Mouse (Mus musculus) spleen, postnatal 0 days (tissue): ENCODE measurements around the gene Avp. TPM values are rescaled to one million over a fixed set of nuclear protein-coding genes. Genes with fewer than 3 reads are reported as not detected.

ENCODE experiments used
- polyA plus RNA-seq: library from polyadenylated mRNA; unstranded; fragments of >200 nt; fragmentation: Nextera tagmentation; extraction: Ambion mirVana; gene quantifications from 2 replicates; pipeline ENCODE4 v1.2.1, GENCODE M21; 2015

The Avp gene
- polyA plus RNA-seq = not detected in 2 replicates

DNA sequence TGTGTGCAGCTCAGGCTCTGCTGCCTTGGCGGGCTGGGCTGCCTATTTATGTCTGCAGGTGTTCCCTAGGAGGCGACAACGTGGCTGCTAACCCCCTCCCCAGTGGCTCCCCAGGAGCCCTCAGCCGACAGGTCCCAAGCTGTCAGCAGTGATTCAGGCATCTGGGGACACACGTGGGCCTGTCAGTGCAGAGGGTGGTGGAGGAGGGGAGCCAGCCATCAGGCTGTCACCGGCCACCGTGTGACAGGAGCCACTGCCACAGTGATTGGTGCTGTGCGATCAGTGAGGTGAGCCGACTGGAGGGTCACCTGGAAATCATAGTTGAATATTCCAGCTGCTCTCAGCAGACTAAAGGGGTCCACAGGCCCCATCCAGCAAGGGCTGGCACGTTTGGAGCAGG, at the start of gene Avp:
TSS of gene Avp (minus strand) at position 3 of the 400 bp plus-strand sequence.

DNA sequence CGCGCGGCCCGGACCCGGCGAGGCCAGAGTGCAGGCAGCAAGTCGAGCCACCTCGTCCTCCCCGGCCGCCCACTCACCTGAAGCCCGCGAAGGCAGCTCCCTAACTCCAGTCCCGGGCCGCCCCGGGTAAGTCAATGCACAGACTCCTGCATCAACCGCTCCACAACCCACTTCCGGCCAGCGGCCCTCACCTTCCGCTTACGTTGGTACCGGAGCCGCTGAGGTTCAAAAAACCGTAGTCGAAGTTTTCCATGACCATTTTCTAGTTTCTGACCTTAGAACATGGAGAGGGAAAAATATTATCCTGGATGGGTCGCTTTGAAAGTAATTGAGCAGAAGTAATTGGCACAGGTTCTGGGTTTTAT, 47.5 kb upstream of the Avp start, which contains the start of the genes Fastkd5 and Ubox5:
TSS of gene Fastkd5 (minus strand) at position 189 of the 365 bp plus-strand sequence.
TSS of gene Ubox5 (minus strand) at position 200 of the 365 bp plus-strand sequence.

DNA sequence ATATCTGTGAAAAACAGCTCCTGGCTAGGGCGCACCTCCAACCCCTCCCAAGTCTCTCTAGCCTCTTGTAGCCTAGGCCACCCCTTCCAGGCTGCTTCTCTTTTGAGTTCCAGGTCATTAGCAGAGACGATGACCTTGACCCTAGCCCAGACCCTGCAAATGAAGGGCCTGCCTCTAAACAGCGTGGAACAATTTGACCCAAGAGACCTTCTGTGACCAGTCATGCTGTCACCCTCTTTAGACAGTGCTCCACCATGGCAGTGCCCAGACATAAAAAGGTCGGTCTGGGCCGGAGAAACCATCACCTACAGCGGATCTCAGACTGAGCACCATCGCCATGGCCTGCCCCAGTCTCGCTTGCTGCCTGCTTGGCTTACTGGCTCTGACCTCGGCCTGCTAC, 6.5 kb downstream of the Avp start, which contains the start of gene Oxt:
TSS of gene Oxt (plus strand) at position 301 of the 400 bp plus-strand sequence.

DNA sequence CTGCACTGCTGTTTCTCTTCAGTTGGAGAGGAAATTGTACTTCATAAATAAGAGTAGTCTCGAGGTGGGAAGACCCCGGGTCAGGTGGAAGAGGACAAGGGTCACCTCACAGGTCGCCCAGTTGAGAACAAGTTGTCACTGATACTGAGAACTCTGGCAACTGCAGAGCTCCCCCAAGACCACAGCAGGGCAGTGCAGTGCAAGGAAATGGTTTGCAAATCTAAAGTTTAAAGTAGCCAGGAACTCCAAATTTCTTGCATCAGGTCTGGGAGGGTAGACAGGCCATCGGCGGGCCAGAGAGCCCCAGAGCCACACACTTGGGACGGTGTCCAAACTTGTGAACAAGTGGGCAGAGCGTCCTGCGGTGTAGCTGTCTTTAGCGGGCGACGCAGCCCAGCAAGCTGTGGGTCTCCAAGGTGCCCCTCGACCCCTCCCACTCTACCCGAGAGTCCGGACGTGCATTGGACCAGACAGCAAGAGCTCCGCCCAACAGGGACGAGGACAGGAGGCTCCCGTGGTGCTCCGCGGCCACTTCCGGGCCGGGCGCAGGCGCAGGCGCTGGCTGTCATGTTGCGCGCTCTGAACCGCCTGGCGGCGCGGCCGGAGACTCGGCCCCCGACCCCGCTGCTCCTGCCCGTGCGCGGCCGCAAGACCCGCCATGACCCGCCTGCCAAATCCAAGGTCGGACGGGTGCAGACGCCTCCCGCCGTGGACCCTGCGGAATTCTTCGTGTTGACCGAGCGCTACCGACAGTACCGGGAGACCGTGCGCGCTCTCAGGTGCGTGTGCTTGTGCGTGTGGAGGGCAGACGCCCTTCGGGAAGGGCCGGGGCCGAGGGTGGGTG, 18.9 kb downstream of the Avp start, which contains the start of gene Mrps26:
TSS of gene Mrps26 (plus strand) at position 531 of the 844 bp plus-strand sequence.

Other genes with a start within 250 kb of the Avp start
- gene Cpxm1, start 185.0 kb downstream of the Avp start, polyA plus RNA-seq = 18.5 and 23.9 TPM in 2 replicates
- not detected in 2 replicates for gene Gm28372, start 177.3 kb downstream of the Avp start, polyA plus RNA-seq
- not detected in 2 replicates for gene 1700020A23Rik, start 177.3 kb downstream of the Avp start, polyA plus RNA-seq
- not detected in 2 replicates for gene Tmem239, start 176.1 kb downstream of the Avp start, polyA plus RNA-seq
- gene Vps16, start 158.2 kb downstream of the Avp start, polyA plus RNA-seq = 51.9 and 56.3 TPM in 2 replicates
- 3.8 and 4.5 TPM in 2 replicates for gene Pced1a, start 157.9 kb downstream of the Avp start, polyA plus RNA-seq
- gene Ptpra, start 132.3 kb downstream of the Avp start, polyA plus RNA-seq = 36.1 and 43.6 TPM in 2 replicates
- 64.0 and 70.6 TPM in 2 replicates for gene Mrps26, start 18.8 kb downstream of the Avp start, polyA plus RNA-seq
- gene Oxt, start 6.4 kb downstream of the Avp start, polyA plus RNA-seq = not detected in 2 replicates
- 8.1 and 8.6 TPM in 2 replicates for gene Fastkd5, start 47.5 kb upstream of the Avp start, polyA plus RNA-seq
- gene Ubox5, start 47.5 kb upstream of the Avp start, polyA plus RNA-seq = 4.1 and 4.3 TPM in 2 replicates
- gene Lzts3, start 60.2 kb upstream of the Avp start, polyA plus RNA-seq = 0.29 and 0.55 TPM in 2 replicates
- 49.6 and 58.7 TPM in 2 replicates for gene Ddrgk1, start 82.1 kb upstream of the Avp start, polyA plus RNA-seq
- gene Itpa, start 85.1 kb upstream of the Avp start, polyA plus RNA-seq = 55.3 and 57.9 TPM in 2 replicates
- gene Slc4a11, start 115.0 kb upstream of the Avp start, polyA plus RNA-seq = 0.34 and 0.42 TPM in 2 replicates